Mouse (Mus musculus) adrenal gland, postnatal 25 days (tissue): ENCODE results near the gene Tbc1d8. TPM values are rescaled to one million over a fixed set of nuclear protein-coding genes. Genes with fewer than 3 reads are reported as not detected.

Source experiments
- DNase-seq: peaks from one replicate; pipeline ENCODE4 v3.0.0; 2021; ENCODE audit warnings: mixed read lengths
- total RNA-seq: library from RNA; stranded (reverse); gene quantifications from 2 replicates; pipeline ENCODE4 v1.2.3, GENCODE M21; 2021

Gene Tbc1d8
- total RNA-seq, 1 experiment from 2014 or later = 16.7 TPM

GRCm38 (mm10) chr1:39361754-39362514 lies 116.6 kb downstream of the Tbc1d8 start:
- DNase-seq = no peak

- DNase-seq = no peak
These were observed 129.1 kb downstream of the Tbc1d8 start for GRCm38 (mm10) chr1:39349427-39349826.

- no peak for DNase-seq
These were observed 129.6 kb downstream of the Tbc1d8 start for GRCm38 (mm10) chr1:39349001-39349400.

GRCm38 (mm10) chr1:39344981-39345600 lies 133.5 kb downstream of the Tbc1d8 start:
- no peak for DNase-seq

- no peak for DNase-seq
These were observed 135.3 kb downstream of the Tbc1d8 start for GRCm38 (mm10) chr1:39343242-39343641.

- no peak for DNase-seq
These were observed 136.7 kb downstream of the Tbc1d8 start for GRCm38 (mm10) chr1:39341807-39342206.

GRCm38 (mm10) chr1:39340647-39341046 lies 137.9 kb downstream of the Tbc1d8 start:
- DNase-seq = peak; percentile 18

- no peak for DNase-seq
These were observed 138.4 kb downstream of the Tbc1d8 start for GRCm38 (mm10) chr1:39340156-39340555.

GRCm38 (mm10) chr1:39339455-39339854 lies 139.1 kb downstream of the Tbc1d8 start:
- DNase-seq = no peak

- DNase-seq = no peak
These were observed 139.7 kb downstream of the Tbc1d8 start for GRCm38 (mm10) chr1:39338831-39339230.

GRCm38 (mm10) chr1:39336788-39337187 lies 141.8 kb downstream of the Tbc1d8 start:
- DNase-seq = no peak

GRCm38 (mm10) chr1:39335561-39336196 lies 142.9 kb downstream of the Tbc1d8 start:
- no peak for DNase-seq

- no peak for DNase-seq
These were observed 146.1 kb downstream of the Tbc1d8 start for GRCm38 (mm10) chr1:39332456-39332855.

GRCm38 (mm10) chr1:39330857-39331594 lies 147.5 kb downstream of the Tbc1d8 start:
- DNase-seq = no peak

- DNase-seq = no peak
These were observed 151.0 kb downstream of the Tbc1d8 start for GRCm38 (mm10) chr1:39327546-39327945.

- DNase-seq = no peak
These were observed 153.3 kb downstream of the Tbc1d8 start for GRCm38 (mm10) chr1:39325228-39325627.

- DNase-seq = no peak
These were observed 156.6 kb downstream of the Tbc1d8 start for GRCm38 (mm10) chr1:39321954-39322353.

Other genes starting within 250 kb of the Tbc1d8 start
- 664 and 759 TPM in 2 replicates for gene Rpl31, start 110.9 kb downstream of the Tbc1d8 start, total RNA-seq
- 21.2 and 21.9 TPM in 2 replicates for gene Cnot11, start 56.2 kb upstream of the Tbc1d8 start, total RNA-seq
- gene Rnf149, start 98.7 kb upstream of the Tbc1d8 start, total RNA-seq = 38.9 and 55.6 TPM in 2 replicates
- gene Creg2, start 172.7 kb upstream of the Tbc1d8 start, total RNA-seq = 0.14 and 0.18 TPM in 2 replicates
- 0.39 TPM in 1 of 2 replicates, not detected in the other for gene Rfx8, start 242.2 kb upstream of the Tbc1d8 start, total RNA-seq